Mouse (Mus musculus): Measurements from ENCODE around the gene Ins2. TPM values are rescaled to one million over a fixed set of nuclear protein-coding genes. Genes with fewer than 3 reads are reported as not detected.
A peak's percentile ranks its signal among the peaks of the same experiment; 100 is the strongest.

Ins2 gene
- total and polyA plus RNA-seq, 3 experiments: not detected

GRCm38 (mm10) chr7:142664465-142665029 is 78.6 kb downstream of the Ins2 start:
- DNase-seq: no peak

- no peak for DNase-seq
Observed at GRCm38 (mm10) chr7:142663931-142664421, 79.2 kb downstream of the Ins2 start.

GRCm38 (mm10) chr7:142663151-142663550 is 80.0 kb downstream of the Ins2 start:
- no peak for DNase-seq

GRCm38 (mm10) chr7:142661811-142662210 is 81.4 kb downstream of the Ins2 start:
- DNase-seq: no peak

GRCm38 (mm10) chr7:142661046-142661445 is 82.1 kb downstream of the Ins2 start:
- DNase-seq: no peak

- no peak for DNase-seq
Observed at GRCm38 (mm10) chr7:142660651-142660945, 82.6 kb downstream of the Ins2 start.

- no peak for DNase-seq
Observed at GRCm38 (mm10) chr7:142659767-142660650, 83.2 kb downstream of the Ins2 start.

- peak; percentile 48 for DNase-seq
Observed at GRCm38 (mm10) chr7:142659181-142659681, 84.0 kb downstream of the Ins2 start.

GRCm38 (mm10) chr7:142658681-142659180 is 84.5 kb downstream of the Ins2 start:
- no peak for DNase-seq

- DNase-seq: no peak
Observed at GRCm38 (mm10) chr7:142657821-142658614, 85.2 kb downstream of the Ins2 start.

- no peak for DNase-seq
Observed at GRCm38 (mm10) chr7:142657341-142657791, 85.8 kb downstream of the Ins2 start.

GRCm38 (mm10) chr7:142656055-142656454 is 87.1 kb downstream of the Ins2 start:
- no peak for DNase-seq

GRCm38 (mm10) chr7:142655633-142656032 is 87.5 kb downstream of the Ins2 start:
- DNase-seq: no peak

GRCm38 (mm10) chr7:142653726-142654125 is 89.5 kb downstream of the Ins2 start:
- no peak for DNase-seq

GRCm38 (mm10) chr7:142646676-142647075 is 96.5 kb downstream of the Ins2 start:
- DNase-seq: no peak

- no peak for DNase-seq
Observed at GRCm38 (mm10) chr7:142645045-142645444, 98.1 kb downstream of the Ins2 start.

GRCm38 (mm10) chr7:142636178-142636577 is 107.0 kb downstream of the Ins2 start:
- DNase-seq: no peak

- DNase-seq: peak; percentile 43
Observed at GRCm38 (mm10) chr7:142630691-142631090, 112.5 kb downstream of the Ins2 start.

- DNase-seq: no peak
Observed at GRCm38 (mm10) chr7:142629806-142630205, 113.4 kb downstream of the Ins2 start.

Data from adrenal gland, adult 2 months (tissue).